Mouse (Mus musculus): ENCODE measurements at regions not wholly inside any gene's neighbourhood (a gene's known extent, or its start where the extent isn't known, plus 50 kb on each side); places are given as distances from the start of the nearest gene placed in this dataset.
A peak's percentile ranks its signal among the peaks of the same experiment; 100 is the strongest.

- intact Hi-C loops (cut with DNase I), result no loop called here
- no peak for DNase-seq (ENCODE audit: extremely low spot score in 1 of 2, low spot score in 2 of 2)
These were observed 315.9 kb upstream of the Plscr5 start for GRCm38 (mm10) chr9:91876823-91877222.

- DNase-seq (ENCODE audit: extremely low spot score in 1 of 2, low spot score in 2 of 2), result no peak
- intact Hi-C loops (cut with DNase I), result no loop called here
These were observed 361.2 kb upstream of the Plscr5 start for GRCm38 (mm10) chr9:91831556-91831955.

GRCm38 (mm10) chr9:91823733-91824487 lies 368.8 kb upstream of the Plscr5 start:
- no peak for DNase-seq (ENCODE audit: extremely low spot score in 1 of 2, low spot score in 2 of 2)
- intact Hi-C loops (cut with DNase I), result no loop called here

GRCm38 (mm10) chr9:91818616-91819328 lies 374.0 kb upstream of the Plscr5 start:
- no peak for DNase-seq (ENCODE audit: extremely low spot score in 1 of 2, low spot score in 2 of 2)
- intact Hi-C loops (cut with DNase I), result no loop called here

GRCm38 (mm10) chr9:91803372-91803961 lies 389.3 kb upstream of the Plscr5 start:
- intact Hi-C loops (cut with DNase I), result no loop called here
- DNase-seq (ENCODE audit: extremely low spot score in 1 of 2, low spot score in 2 of 2), result no peak

- DNase-seq (ENCODE audit: extremely low spot score in 1 of 2, low spot score in 2 of 2), result no peak
- intact Hi-C loops (cut with DNase I), result no loop called here
These were observed 393.9 kb upstream of the Plscr5 start for GRCm38 (mm10) chr9:91798837-91799225.

GRCm38 (mm10) chr9:91798171-91798836 lies 394.4 kb upstream of the Plscr5 start:
- intact Hi-C loops (cut with DNase I), result no loop called here
- peak; percentile 13 to 17 for DNase-seq (ENCODE audit: extremely low spot score in 1 of 2, low spot score in 2 of 2)

- DNase-seq (ENCODE audit: extremely low spot score in 1 of 2, low spot score in 2 of 2), result no peak
- intact Hi-C loops (cut with DNase I), result no loop called here
These were observed 395.8 kb upstream of the Plscr5 start for GRCm38 (mm10) chr9:91796976-91797375.

- intact Hi-C loops (cut with DNase I), result no loop called here
- no peak for DNase-seq (ENCODE audit: extremely low spot score in 1 of 2, low spot score in 2 of 2)
These were observed 387.3 kb upstream of the Zic1 start for GRCm38 (mm10) chr9:91752935-91753334.

- no peak for DNase-seq (ENCODE audit: extremely low spot score in 1 of 2, low spot score in 2 of 2)
- intact Hi-C loops (cut with DNase I), result no loop called here
These were observed 345.5 kb upstream of the Zic1 start for GRCm38 (mm10) chr9:91711106-91711505.

GRCm38 (mm10) chr9:91680859-91681258 lies 315.2 kb upstream of the Zic1 start:
- intact Hi-C loops (cut with DNase I), result no loop called here
- no peak for DNase-seq (ENCODE audit: extremely low spot score in 1 of 2, low spot score in 2 of 2)

- intact Hi-C loops (cut with DNase I), result no loop called here
These were observed 301.1 kb upstream of the Zic1 start for GRCm38 (mm10) chr9:91666667-91667066.

GRCm38 (mm10) chr9:91660089-91660488 lies 294.5 kb upstream of the Zic1 start:
- DNase-seq (ENCODE audit: extremely low spot score in 1 of 2, low spot score in 2 of 2), result peak in 1 of 2 experiments; percentile 17

More at GRCm38 (mm10) chr9:91666667-91667066, 301.1 kb upstream of the Zic1 start:
- DNase-seq (ENCODE audit: extremely low spot score in 1 of 2, low spot score in 2 of 2), result no peak

GRCm38 (mm10) chr9:91654071-91654470 lies 288.5 kb upstream of the Zic1 start:
- intact Hi-C loops (cut with DNase I), result no loop called here
- peak in 1 of 2 experiments; percentile 17 for DNase-seq (ENCODE audit: extremely low spot score in 1 of 2, low spot score in 2 of 2)

More at GRCm38 (mm10) chr9:91660089-91660488, 294.5 kb upstream of the Zic1 start:
- intact Hi-C loops (cut with DNase I), result no loop called here

GRCm38 (mm10) chr9:91652384-91653100 lies 286.9 kb upstream of the Zic1 start:
- intact Hi-C loops (cut with DNase I), result no loop called here
- DNase-seq (ENCODE audit: extremely low spot score in 1 of 2, low spot score in 2 of 2), result no peak

GRCm38 (mm10) chr9:91610401-91610800 lies 244.8 kb upstream of the Zic1 start:
- DNase-seq (ENCODE audit: extremely low spot score in 1 of 2, low spot score in 2 of 2), result no peak
- intact Hi-C loops (cut with DNase I), result no loop called here

- intact Hi-C loops (cut with DNase I), result no loop called here
- no peak for DNase-seq (ENCODE audit: extremely low spot score in 1 of 2, low spot score in 2 of 2)
These were observed 244.0 kb upstream of the Zic1 start for GRCm38 (mm10) chr9:91609457-91610166.

- intact Hi-C loops (cut with DNase I), result no loop called here
- no peak for DNase-seq (ENCODE audit: extremely low spot score in 1 of 2, low spot score in 2 of 2)
These were observed 236.1 kb upstream of the Zic1 start for GRCm38 (mm10) chr9:91601740-91602139.

Measured in left cerebral cortex, postnatal 10 days (tissue).